Mouse (Mus musculus) thymus, adult 18-20 months (tissue): ENCODE data around the gene Mipol1.
"Not testable (repeated sequence)": the region's sequence is repeated elsewhere in the genome, so short reads cannot be mapped to it uniquely, and the experiment has no call there.

Source experiments
- DNase-seq, 2 experiments: peaks; one replicate each; pipeline ENCODE4 v3.0.0; 2022; ENCODE audit warnings: mixed read lengths in 2 of 2

Mipol1 gene

GRCm38 (mm10) chr12:57428767-57429166, 198.5 kb downstream of the Mipol1 start:
- DNase-seq, result no peak

GRCm38 (mm10) chr12:57436939-57437659, 206.9 kb downstream of the Mipol1 start:
- DNase-seq, result not testable (repeated sequence)

DNA sequence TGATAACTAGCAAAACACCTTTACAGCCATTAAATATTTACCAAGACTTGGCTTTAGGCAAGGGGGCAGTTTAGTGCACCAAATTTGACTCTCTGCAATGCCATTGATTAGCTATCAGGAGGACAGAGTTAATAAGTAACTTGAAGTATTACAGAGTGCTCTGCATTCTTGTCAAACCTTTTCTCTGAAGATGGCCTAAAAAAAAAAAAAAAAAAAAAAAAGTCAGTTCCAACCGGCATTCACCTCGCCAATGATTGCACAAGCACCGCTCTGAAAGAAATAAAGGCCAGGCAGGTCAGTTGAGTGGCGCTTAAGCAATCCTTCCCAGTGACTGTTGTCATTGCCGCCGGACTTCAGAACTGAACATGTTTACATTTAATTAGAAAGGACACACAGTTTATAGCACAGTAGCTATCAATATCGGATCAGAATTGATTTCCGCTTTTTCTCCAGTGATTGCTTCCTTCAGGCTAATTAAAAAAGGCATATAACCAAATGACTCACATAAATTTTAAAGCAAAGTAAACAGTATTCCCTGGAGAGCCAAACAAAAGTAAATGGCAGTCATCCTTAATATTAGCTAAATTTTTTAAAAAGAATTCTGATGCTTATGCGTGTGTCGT, 214.2 kb downstream of the Mipol1 start:
- DNase-seq, result no peak

DNA sequence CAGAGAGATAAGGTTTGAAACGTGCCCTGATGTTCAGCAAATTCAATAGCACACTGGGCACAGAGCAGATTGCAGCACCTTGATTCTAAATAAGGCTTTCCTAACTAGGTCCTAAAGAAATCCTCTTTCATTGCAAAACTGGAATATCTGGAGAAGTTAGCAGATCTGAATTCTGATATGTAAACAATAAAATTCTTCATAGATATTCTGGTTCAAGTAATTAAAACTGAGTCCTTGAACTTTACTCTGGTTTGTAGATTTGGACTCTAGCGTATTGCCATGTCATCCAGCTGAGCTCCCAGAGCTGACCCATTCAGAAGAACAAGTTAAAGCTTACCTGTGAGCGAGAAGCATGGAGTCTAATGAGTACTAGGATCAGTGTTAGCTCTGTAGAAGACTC, 217.1 kb downstream of the Mipol1 start:
- no peak for DNase-seq

DNA sequence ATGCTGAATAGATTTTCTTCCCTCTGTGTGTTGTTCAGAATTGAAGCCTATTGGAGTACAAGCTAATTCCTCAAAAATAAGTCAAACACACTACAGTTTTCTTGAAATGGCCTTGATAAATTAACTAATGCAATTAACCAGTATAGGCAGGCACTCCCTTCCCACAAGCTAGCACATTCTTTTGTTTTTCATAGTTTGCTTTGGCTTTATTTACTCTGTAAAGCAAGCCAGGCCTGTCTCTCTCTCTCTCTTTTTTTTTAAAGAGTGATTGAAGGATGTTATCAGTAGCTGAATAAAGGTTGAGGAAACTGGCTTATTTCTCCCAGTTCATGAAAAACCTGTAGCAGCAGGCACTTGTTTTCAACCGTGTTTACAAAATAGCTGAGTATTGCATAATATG, 219.1 kb downstream of the Mipol1 start:
- DNase-seq, result no peak

- no peak for DNase-seq
Measured at GRCm38 (mm10) chr12:57450017-57450583, 219.9 kb downstream of the Mipol1 start.

GRCm38 (mm10) chr12:57456911-57457310, 226.7 kb downstream of the Mipol1 start:
- no peak for DNase-seq

DNA sequence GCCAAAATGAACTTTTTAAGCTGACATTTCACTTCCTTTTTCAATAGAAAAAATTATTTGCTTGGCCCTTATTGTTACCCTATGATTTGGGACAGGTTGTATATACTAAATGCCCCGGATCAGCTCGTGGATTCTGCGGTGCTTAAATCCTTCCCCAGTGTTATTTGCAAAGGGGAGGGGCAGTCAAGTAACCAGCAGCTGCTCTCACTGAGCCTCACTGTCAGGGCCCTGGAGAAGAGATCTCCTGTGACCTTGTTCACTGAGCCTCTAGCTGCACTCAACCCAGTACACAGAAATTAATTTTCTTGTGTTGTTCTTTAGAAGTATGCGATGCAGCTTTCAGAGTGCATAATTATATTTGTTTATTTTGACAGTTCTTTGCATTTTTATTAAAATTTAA, 227.1 kb downstream of the Mipol1 start:
- DNase-seq, result no peak

DNA sequence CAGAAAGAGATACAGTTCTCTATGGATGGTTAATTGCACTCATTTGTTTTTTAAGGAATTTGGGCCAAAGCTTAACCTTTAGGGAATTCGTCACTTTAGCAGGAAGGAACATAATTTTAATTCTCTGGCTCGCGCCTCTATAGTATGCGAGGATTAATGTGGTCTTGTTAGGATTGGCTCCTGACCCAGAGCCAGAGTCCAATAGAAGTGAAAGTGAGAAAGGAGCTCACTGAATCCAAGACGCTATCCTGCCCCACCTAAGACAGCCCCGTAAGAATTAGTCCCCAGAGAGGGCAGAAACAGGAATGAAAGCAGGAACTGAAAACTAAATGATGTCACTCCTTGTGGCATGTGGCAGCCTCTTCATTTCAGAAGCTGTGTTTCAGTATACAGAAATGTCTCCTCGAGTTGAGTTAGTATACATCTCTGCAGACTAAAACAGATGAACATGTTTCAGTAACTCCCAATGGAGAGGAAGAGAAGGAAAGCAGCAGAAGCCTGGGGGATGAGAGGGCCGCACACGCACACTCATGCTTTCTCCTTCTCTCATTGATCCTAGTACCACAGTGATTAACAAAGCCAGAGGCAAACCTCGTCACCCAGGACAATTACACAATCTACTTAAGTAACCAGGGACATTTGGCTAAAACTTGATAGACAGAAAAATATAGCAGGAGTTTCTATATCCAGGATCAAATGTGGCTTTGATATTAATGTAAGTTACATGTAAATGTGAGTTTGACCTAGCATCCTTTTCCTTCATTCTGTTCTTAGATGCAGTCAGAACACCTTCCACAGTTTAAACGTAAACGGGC, 234.5 kb downstream of the Mipol1 start:
- no peak for DNase-seq

GRCm38 (mm10) chr12:57471786-57472185, 241.6 kb downstream of the Mipol1 start:
- DNase-seq, result no peak

DNA sequence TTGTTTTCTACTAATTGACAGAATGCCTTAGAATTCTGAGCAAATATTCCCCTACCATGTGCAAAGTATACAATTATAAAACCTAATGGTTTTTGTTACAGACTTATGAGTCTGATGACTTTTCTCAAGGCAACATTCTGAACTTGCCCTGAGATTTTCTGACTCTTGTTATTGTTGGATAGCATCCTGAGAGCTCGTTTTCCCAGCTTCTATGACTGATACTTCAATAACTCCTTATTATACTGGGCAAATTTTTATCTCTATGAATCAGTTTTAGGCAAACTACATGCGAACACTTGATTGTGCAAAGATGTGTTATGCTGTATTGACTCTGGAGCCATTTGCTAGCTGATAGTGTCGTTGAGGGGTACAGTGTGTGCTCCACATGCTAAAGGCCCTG, 246.6 kb downstream of the Mipol1 start:
- DNase-seq, result no peak

GRCm38 (mm10) chr12:57481823-57482222, 251.6 kb downstream of the Mipol1 start:
- DNase-seq, result no peak

DNA sequence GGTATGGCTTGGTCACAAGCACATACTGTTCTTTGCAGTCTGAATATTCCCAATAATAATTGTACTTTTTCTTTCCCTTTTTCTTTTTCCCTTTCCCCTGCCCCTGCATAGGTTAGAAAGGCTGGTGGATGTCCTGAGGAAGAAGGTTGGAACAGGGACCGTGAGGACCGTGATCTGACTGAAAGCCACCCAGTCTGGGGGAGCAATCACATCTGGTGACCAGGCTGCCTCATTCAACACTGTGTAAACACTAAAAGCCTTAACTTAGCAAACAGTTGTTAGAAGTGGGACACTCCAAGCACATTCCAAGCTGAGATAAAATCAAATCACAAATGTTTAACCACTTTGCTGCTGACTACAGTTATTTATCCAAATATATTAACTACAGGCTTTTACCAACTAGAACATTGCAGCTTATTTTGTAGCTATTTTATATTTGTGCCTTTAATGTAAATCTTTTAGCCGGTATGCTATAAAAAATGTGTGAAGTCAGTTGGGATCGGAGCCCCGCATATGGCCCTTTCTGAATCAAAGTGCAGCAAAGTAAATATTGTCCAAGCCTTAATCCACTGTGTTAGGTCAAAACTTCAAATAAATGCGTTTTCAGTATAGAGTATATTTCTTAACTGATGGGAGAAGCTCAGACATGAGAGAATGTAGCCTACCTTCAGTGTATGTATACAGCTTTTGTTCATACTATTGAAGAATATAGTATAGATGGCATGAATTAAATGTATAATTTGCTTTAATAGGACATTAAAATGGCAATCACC, 266.3 kb downstream of the Mipol1 start:
- DNase-seq, result no peak

DNA sequence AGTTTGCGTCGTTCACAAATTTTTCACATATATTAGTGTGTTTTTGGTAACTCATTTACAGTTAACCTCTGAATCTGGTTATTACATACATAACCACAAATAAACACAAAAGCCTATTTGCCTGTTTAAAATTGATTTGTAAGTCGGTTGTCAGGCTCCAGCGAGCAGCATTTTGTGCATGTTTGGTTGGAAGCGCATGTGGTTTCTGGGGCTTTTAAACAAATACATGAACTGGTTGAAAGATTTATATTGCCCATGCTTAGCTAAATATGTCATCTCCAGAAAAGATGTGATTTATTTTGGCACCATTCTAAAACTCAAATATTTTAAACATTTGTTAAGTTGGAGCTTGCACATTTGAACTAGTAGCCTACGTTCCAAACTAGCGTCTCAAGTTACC, 270.0 kb downstream of the Mipol1 start:
- no peak for DNase-seq

DNA sequence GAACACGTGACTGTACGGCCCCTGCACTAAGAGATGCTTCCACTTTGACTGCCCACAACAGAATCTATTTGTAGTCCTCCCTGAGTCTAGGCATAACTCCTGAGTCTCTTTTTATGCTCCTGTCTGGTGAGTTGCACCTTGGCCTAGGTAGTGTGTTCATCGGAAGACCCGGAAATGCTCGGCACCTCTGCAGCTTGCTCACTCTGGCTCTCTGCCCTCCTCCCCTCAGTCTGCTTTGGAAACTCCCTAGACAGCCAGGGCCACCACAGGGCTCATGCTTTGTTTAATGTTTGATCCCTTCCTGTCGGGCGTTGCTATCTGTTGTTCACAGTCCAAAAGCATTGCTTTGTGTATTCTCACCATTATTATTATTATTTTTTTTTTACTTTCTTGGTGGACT, 275.1 kb downstream of the Mipol1 start:
- no peak for DNase-seq

GRCm38 (mm10) chr12:57508938-57509337, 278.7 kb downstream of the Mipol1 start:
- no peak for DNase-seq

DNA sequence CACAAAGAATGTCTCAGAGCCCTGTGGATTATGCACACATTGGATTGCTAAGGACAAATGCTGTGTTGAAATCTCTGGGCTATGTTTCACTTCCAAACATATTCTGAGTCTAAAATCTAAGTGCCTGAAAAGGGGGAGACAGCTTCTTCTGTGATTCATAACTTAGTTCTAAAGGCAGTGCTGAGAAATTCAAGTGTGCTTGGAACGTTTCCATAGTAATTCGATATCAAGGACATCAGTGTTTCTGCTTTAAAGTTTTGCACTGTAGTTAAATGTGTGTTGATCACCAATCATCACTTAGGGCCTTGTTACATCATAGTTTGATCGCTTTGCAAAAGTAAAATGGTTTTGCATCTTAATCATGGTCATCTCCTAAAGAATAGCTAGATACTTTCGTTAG, 279.5 kb downstream of the Mipol1 start:
- DNase-seq, result no peak

DNA sequence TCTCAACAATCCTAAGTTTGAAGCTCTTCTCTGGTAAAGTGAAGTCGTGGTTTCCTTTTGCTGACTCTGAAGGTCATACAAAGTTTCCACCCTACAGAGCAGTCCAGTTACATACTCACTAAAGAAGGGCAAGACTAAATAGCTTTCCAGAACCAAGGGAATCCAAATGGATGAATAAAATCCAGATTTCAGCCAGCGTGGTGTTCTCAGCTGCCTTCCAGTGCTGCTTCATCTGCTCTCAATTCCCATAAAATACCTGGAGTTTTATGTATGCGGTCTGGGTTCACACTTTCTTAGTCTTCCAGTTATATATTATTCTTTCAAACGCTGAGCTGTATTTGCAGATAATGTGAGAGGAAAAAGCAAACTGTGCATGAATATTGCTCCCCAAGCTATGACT, 280.9 kb downstream of the Mipol1 start:
- no peak for DNase-seq

GRCm38 (mm10) chr12:57511560-57511959, 281.3 kb downstream of the Mipol1 start:
- no peak for DNase-seq

DNA sequence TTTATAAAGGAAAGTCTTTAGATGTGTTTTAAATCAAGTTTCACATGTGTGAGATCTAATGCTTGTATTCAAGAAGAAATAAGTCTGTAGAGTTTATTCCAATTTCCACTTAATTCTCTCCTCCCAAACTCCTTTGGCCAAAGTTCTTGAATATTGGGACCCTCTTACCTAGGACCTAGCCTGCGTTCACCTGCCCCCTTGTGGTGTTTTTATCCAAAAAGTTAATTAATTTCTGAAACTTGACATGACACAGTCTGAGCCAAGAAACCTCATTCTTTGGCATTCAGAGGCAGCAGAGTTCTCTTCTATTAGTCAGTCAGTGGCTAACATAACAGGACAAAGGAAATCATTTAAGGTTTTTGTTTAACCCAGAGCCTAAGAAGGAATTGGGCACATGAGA, 284.3 kb downstream of the Mipol1 start:
- no peak for DNase-seq

DNA sequence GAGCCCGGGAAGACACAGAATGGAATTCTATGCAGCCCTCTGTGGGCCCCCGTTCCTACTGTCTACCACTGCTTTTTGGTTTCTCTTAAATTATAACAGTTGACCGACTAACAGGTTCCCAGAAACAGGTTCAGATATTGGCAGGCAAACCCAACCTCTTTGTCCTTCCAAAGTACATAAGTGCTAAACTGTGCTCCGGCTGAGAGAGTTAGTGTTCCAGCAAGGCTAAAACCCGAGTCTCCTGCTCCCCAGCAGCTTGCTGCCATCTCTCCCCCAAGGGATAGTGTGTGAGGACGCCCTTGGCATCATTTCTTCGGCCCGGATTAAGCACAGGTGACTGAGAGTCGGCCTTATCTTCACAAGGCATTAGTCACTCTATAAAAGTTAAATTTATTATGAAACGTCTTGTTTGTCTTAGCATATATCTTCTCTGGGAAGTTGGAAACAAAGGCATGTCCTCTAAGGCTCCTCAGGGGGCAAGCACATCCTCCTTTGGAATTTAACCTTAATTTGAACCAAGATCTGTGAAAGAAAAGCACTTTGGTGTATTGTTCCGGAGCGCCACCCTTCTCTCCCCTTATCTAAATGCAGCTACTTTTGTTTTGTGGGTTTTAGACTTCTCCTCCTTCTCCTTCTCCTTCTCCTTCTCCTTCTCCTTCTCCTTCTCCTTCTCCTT, 285.6 kb downstream of the Mipol1 start:
- DNase-seq, result no peak

- DNase-seq, result no peak
Measured at GRCm38 (mm10) chr12:57528335-57528734, 298.1 kb downstream of the Mipol1 start.
